Mouse (Mus musculus): ENCODE measurements around the gene Slc25a12.

Slc25a12 gene

GRCm38 (mm10) chr2:71248071-71248470, 119.5 kb downstream of the Slc25a12 start:
- DNase-seq (ENCODE audit: low spot score) = no peak

DNA sequence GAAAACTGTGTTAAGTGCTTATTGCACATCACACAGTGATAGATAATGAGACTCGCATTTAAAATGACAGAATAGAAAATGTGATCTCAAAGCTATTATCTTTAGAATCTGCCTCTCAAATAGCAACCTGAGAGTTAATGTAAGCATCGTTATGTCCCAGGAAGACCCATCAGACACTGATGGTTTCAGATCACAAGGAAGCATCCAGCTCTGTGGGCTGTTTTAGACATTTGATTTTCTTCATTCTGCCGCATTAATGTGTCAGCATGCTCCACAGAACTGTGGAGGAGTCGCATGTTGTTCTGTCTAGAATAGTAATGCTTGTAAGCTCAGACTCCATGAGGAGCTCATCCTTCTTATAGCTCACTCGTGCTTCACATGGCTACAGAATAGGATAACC, 121.5 kb downstream of the Slc25a12 start:
- DNase-seq (ENCODE audit: low spot score) = no peak

DNA sequence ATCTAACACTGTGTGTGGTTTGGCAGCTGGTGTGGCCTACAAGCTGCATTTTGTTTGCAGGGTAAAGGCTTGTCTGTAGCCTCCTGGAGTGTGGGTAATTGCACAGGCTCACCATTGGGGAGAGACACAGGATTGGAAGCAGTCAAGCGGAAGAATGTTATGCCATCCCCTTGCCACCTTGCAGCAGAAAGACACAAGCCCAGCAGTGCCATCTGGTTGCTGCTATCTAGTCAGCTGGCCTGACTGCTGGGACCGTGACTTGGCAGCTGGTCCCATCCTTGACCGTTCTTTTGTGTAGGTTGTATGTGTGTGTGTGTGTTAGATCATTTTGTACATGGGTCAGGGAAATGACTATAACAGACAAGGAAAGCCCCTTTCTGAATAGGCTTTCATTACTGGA, 122.1 kb downstream of the Slc25a12 start:
- no peak for DNase-seq (ENCODE audit: low spot score)

DNA sequence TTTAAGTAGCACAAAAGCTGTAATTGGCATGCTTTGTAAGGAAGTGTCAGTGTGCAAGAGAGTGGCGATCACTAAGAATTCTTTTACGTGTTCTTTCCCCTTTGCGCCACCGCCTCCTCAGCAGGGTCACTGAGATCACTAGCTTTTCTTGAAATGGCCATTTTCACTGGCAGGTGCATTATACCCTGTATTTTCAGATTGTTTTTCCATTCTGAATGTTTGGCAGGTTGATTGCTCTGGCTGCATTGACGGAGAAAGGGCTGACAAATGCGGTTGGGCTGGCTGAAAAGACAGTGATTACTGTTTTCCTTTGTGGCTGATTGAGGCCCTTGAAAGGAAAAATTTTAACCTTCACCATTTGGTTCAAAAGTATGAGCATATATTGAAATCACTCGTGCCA, 122.7 kb downstream of the Slc25a12 start:
- DNase-seq (ENCODE audit: low spot score) = no peak

GRCm38 (mm10) chr2:71243058-71243672, 124.4 kb downstream of the Slc25a12 start:
- no peak for DNase-seq (ENCODE audit: low spot score)

- DNase-seq (ENCODE audit: low spot score) = no peak
Observed at GRCm38 (mm10) chr2:71242180-71242579, 125.4 kb downstream of the Slc25a12 start.

DNA sequence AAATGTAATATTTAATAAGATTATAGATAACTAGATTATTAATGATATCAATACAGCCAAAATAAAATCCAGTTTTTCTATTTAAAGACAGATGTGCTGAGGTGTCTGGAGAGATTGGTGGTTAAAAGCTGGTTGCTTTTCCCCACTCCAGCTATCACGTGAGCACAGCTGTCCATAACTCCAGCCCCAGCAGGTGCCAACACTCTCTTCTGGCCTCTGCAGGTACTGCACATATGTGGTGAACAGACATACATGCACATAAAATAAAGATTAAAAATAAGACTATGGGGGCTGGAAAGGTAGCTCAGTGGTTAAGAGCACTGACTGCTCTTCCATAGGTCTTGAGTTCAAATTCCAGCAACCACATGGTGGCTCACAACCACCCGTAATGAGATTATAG, 126.0 kb downstream of the Slc25a12 start:
- DNase-seq (ENCODE audit: low spot score) = no peak

- DNase-seq (ENCODE audit: low spot score) = no peak
Observed at GRCm38 (mm10) chr2:71236009-71236408, 131.5 kb downstream of the Slc25a12 start.

- DNase-seq (ENCODE audit: low spot score) = no peak
Observed at GRCm38 (mm10) chr2:71235420-71235819, 132.1 kb downstream of the Slc25a12 start.

GRCm38 (mm10) chr2:71232976-71233375, 134.6 kb downstream of the Slc25a12 start:
- no peak for DNase-seq (ENCODE audit: low spot score)

GRCm38 (mm10) chr2:71231951-71232350, 135.6 kb downstream of the Slc25a12 start:
- no peak for DNase-seq (ENCODE audit: low spot score)

DNA sequence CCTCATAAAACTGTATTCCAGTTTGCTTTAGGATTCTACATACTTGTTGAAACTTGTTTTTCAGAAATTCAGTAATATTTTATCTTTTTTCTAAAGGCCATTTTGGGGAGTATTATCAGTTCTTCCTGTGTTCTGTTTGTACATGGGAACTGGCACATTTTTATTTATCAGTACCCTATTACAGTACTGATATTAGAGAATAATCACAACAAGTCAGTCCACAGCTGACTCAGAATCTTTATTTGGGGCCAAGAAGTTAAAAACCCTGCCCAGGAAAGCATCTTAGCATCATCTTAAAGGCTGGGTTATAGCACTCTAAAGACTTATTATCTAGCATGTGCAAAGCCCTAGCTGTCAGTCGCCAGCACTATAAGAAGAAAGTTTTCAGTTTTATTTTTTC, 137.9 kb downstream of the Slc25a12 start:
- no peak for DNase-seq (ENCODE audit: low spot score)

DNA sequence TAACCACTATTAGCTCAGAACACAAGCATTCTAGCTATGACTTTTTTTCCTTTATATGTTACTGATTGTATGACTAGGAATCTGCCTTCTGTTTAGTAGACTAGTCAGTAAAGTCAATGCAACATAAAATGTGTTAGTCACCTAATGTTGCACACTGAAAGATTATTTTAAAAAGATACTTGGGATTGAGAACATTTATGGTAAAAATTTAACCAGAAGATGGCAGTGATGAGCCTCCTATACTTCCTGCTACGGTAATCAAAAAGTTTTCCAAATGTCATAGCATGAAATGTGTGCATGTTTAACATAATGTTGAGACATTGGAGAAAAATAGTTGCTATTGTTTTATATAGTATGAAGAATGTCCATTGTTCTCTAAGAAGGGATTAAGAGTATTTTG, 140.2 kb downstream of the Slc25a12 start:
- DNase-seq (ENCODE audit: low spot score) = no peak

All from urinary bladder, postnatal 14 days (tissue).